Mouse (Mus musculus) T-helper 1 cell (primary cell): ENCODE measurements around the gene Emilin2.

Experiments
- in situ Hi-C: fragments of 300-600 bp; cut with MboI, MseI; formaldehyde crosslinking; loops from one replicate; pipeline ENCODE4 v1.15.1; 2025; ENCODE audit warnings: high pct_unique_total_duplicates

Gene Emilin2

DNA sequence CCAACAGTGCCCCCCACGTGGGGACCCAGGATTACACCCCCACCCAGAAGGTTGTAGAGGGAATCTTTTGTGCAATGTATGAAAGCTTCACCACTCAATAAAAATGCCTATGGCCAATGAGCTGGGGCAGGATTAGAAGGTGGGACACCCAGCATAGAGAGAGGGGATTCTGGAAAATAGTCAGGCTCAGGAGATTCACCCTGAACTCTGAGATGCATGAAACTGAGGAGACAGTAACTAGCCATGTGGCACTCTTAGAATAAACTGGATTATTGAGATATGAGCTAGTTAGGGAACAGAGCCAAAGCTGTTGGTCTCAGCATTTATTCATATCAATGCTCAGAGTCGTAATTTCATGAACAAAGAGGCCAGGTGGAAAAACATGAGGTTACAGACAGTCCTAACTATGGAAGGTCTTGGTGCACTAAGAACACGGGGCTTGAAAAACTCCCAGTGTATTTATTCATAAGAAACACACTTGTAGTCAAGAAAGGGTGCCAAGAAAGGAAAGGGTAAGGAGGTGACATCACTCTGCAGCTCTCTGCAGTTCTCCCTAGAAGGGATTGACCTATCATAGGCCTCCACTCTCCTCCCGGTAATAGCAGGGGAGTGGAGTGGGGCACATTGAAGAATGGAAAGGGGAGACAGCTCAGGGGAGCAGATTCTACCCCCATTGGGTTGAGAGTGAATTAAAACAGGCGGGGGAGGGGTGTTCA is 46.3 kb downstream of the Emilin2 start:
- in situ Hi-C loops: loop anchor here (5.0 kb wide), 1 partner anchor 42 kb away; no protein-coding TSS in a partner anchor

DNA sequence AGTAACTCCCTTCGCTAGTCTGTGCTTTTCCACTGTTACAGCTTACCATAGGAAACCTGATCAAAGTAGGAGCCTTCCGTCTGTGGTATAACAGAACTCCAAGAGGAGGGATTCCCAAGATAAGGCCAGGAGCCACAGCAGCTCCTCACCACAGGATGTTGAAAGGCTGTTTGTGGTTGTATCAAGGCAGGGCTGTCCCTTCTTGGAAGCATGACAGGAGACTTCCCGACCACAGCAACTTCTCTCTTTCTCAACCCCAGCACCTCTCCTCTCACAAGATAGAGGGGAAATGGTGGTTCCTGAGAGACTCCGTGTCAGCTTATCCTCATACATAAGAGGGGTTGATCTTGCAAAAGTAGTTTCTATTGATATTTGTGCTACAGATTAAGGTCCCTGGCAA is 47.0 kb downstream of the Emilin2 start:
- in situ Hi-C loops: loop anchor here (5.0 kb wide), 1 partner anchor 43 kb away; no protein-coding TSS in a partner anchor

DNA sequence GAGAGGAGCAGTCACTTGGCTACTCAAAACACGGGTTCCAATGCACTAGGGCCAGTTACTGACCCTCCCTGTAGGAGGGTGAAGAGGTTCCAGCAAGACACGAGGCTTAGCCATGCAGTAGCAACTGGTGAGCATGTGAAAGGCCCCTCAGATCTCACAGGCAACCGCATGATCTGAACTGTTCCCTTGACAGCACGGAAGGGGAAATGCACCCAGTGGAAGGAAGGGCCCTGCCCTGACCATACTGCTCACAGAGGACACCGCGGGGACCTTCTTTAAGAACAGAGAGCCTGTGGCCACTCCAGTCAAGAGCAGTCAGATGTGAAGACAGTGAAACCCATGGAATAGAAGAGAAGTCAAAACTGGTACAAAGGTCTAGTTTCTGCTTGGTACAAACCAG is 48.6 kb downstream of the Emilin2 start:
- in situ Hi-C loops: no loop called here

GRCm38 (mm10) chr17:71260658-71261057 is 51.1 kb downstream of the Emilin2 start:
- in situ Hi-C loops: no loop called here

DNA sequence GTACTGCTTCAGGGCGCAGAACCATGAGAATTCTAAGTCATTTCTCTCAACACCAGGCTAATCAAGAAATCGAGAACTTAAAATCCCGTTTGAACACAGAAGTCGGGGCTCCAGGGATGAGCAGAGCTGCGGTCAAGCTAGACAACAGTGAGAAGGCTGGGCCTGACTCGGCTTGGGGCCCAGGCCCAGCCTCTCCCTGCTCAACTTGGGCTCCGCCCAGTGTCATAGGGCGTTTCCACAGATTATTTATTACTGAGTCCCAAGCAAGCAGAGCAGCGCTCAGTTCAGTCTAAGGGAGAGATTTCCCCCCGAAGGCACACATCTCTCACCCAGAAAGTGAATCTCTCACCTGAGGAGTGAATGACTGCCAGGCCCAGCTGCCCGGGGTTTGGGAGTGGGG is 52.1 kb downstream of the Emilin2 start:
- in situ Hi-C loops: no loop called here

DNA sequence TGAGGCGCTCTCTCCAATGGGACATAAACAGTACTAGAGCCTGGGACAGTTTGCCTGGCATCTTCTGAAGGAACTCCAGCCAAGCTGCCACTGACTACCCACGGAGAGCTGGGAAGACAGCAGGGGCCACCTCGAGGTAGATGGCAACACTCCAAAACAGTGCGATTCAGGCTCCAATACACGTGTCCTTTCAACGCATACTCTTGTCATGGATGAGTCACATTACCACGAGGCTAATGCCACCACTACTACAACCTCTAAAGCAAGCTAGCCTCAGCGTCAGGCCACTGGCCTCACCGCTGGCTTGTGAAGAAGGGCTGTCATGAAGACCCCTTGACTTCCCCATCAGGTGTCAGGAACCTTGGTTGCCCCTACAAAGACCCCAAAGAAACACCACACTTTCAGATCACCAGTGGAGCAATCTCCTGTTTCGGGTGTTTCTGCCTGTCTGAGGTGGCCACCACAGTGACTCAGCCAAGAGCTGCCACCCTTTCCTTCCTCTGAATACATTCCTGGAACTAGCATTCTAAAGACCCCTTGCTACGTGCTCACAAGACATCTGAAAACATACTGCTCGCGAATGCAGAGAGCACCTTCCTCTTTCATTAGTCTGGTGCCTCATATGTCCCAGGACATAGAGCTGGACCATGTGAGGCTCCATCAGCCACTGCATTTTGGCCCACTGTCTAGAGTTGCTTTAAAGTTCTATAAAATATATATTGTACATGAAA is 54.8 kb downstream of the Emilin2 start:
- in situ Hi-C loops: no loop called here

- in situ Hi-C loops: no loop called here
Observed at GRCm38 (mm10) chr17:71256068-71256615, 55.6 kb downstream of the Emilin2 start.

DNA sequence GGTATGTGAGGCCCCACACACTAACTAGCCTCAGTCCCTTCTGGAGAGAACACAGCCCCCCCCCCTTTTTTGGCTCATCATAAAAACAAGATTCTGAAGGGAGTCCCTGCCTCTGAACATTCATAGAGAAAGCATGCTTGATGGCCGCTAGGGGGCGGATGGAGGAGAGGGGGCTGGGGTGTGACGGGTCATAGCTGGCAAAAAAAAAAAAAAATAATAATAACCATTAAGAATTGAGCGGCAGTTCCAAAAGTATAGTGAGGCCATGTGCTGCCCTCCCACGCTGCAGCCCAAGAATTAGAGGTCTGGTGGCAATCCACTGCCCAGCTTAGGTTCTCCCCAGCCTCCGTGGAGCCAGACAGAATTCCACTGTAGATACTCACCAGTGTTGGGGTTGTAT is 57.0 kb downstream of the Emilin2 start:
- in situ Hi-C loops: no loop called here

- in situ Hi-C loops: no loop called here
Observed at GRCm38 (mm10) chr17:71254106-71254505, 57.7 kb downstream of the Emilin2 start.

- in situ Hi-C loops: no loop called here
Observed at GRCm38 (mm10) chr17:71253391-71253790, 58.4 kb downstream of the Emilin2 start.

GRCm38 (mm10) chr17:71252101-71252500 is 59.7 kb downstream of the Emilin2 start:
- in situ Hi-C loops: no loop called here

DNA sequence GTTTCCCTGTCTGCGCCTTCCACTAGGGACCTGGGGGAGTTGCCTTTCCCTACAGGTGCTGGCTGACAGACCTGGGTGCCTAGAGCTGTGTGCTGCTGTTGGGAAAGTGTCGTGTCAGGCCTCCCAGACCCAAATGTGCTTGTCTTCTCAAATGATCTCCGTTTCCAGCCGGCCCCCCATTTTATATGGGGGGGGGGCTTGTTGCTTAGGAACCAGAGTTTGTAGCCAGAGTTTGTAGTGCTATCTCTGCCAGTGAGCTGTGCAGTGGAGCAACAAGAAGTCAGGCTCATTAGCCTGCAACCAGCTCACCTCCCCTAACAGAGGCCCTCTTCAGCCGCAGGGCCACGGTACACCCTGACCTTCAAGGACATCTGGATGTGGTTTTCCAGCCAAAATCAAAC is 60.2 kb downstream of the Emilin2 start:
- in situ Hi-C loops: no loop called here

DNA sequence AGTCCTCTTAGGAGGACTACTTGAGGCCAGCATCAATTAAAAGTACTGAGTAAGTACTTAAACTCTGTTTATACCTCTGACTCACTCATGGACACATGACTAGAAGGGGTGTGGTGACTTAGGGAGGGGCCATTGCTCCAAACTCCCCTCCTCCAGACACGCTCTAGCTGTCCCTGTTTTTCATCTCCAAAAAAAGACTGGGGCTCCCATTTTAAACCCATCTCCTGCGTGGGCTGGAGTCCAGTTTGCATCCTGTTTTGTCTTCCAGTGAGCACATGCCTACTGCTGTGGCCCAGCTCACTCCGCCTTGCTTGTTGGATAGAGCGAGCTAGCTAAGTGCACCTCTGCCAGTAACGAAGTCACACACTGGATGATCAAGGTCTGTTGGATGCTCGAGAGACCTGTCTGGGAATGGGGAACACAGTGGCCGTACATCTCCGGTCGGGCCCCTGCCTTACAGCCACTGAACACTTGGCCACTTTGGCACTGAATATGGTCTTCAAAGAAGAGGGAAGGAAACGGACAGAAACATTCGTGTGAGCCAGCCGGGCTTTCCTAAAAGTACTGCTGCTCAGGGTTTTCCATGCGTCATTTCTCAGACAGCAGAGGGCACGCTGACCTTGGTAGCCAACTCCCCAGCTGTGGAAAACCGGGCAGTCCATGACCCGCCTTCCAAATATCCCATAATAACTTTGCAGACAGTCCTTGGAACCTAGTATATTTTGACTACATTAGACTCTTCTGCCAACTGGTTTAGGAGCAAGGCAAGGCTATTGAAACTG is 60.8 kb downstream of the Emilin2 start:
- in situ Hi-C loops: no loop called here

DNA sequence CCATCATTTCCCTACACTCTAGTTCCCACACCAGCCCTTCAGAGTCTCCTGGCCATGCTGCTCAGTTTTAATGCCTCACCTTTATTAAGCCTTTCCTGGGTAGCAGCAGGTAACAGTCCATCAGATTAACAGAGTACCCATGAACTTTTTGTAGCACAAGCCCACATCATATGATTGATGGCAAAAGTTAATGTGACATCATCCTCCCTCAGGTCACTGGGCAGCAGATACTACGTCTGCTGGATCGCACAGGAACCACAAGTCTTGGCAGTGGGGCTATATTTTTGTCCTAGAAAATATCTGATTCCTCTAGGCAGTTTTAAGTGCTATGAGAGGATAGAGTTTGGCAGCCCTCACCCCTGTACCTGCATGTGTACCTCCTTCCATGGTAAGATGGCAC is 61.7 kb downstream of the Emilin2 start:
- in situ Hi-C loops: no loop called here

GRCm38 (mm10) chr17:71248963-71249362 is 62.8 kb downstream of the Emilin2 start:
- in situ Hi-C loops: no loop called here

DNA sequence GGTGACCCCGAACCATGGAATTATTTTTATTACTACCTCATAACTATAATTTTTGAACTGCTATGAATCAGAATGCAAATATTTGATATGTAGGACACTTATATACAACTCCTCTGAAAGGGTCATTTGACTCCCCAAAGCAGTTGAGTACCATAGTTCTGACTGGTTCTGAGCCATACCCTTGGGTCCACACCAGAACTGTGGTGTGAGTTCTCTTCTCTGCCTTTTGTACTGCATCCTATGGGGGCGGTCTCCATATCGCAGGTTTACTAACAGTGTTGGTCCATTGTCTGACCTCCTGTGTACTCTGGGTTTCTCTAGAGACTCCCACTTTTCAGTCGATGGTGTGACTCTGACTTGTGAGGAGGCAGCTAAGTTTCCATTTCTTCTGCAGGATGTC is 65.8 kb downstream of the Emilin2 start:
- in situ Hi-C loops: no loop called here

GRCm38 (mm10) chr17:71245133-71245532 is 66.6 kb downstream of the Emilin2 start:
- in situ Hi-C loops: no loop called here

GRCm38 (mm10) chr17:71242666-71243065 is 69.1 kb downstream of the Emilin2 start:
- in situ Hi-C loops: no loop called here

GRCm38 (mm10) chr17:71240811-71241210 is 71.0 kb downstream of the Emilin2 start:
- in situ Hi-C loops: no loop called here

- in situ Hi-C loops: no loop called here
Observed at GRCm38 (mm10) chr17:71238494-71238893, 73.3 kb downstream of the Emilin2 start.

- in situ Hi-C loops: no loop called here
Observed at GRCm38 (mm10) chr17:71235229-71235958, 76.4 kb downstream of the Emilin2 start.
